Mouse (Mus musculus): Measurements from ENCODE around the gene Aspdh.

DNA sequence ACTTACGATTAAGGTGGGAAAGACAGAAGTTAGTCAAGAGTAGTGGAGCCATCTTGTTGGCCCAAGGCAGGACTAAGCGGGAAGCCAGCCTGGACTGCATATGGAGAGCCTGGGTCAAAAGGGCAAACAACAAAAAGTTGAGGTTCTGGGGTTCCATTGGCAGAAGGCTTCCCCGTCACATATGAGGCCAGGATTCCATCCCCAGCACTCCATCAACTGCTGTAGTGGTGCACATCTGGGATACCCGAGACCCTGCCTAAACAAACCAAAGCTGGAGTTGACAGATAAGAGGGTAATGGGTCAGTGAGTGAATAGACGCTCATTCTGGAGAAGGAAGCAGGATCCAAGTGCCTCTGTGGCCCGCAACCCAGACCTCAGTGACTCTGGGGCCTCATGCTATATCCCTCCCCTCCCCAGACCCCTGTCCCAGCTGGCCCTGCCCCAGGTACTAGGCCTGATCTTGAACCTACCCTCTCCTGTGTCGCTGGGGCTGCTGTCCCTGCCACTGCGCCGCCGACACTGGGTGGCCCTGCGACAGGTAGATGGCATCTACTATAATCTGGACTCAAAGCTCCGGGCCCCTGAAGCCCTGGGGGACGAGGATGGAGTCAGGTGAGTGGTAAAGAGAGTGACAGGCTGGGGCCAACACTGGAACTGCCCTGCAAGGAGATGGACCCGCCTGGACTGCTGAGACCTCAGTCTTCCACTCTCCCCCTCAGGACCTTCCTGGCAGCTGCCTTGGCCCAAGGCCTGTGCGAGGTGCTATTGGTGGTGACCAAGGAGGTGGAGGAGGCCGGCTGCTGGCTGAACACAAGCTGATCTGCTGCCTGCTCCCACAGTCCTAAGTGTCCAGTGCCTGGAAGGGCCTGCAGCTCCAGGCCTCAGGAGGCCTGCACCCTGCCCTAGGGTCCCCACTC, 5.8 kb downstream of the Aspdh start:
- TF ChIP-seq POLR2A (IDR thresholded peaks at IDR 0.05; ENCODE audit: low read depth, low read length) (no peak; the same call in 1 of the 2 replicates), CTCF (IDR thresholded peaks at IDR 0.05; ENCODE audit: borderline replicate concordance, insufficient read depth, low read length) (no peak)

Measured in embryonic fibroblast, embryonic 13.5 days (primary cell).